ENCODE assay signal across 25 mouse cellular contexts in the genomic region with DNA sequence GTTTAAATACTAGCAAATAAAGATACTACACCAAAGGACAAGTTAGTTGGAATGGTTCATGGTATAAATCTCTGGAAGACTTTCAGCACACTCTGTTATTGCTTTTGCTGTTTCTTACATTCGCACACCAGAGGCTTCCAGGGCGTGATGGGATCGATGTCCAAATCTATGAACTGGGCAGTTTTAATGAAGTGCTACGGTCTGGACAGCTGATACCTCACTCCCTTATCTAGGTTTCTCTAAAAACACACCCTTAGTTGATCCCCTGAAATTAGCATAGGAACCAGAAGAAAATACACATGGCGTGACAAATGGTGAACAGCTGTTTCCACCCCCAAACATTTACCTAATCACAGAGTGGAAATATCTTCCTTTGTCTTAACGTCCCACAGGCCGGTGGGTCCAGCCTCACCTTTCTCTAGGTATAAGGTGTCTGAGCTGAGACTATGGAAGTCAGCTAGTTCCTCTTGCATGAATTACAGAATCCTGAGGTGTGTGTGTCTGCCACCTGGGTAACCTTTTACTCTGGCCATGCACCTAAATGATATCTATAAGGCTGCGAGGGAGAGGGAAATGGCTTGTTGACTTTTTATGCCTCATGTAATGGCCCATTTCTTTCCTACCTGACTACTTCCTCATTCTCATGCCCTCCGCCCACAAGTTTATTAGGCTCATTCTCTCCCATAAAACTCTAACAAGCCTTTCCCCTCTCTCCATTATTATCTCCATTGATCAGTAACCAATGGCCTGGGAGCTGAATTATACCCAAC. TPM values are rescaled to one million over a fixed set of nuclear protein-coding genes. Genes with fewer than 3 reads are reported as not detected.
DNase-seq lines count a peak whose midpoint lies in the region; ATAC-seq lines count a peak whose summit lies in the region.
"Had no signal": no experiment of that assay in that cellular context is flagged by ENCODE, and none has a peak within 500 bp of the region (broad histone marks: within the 10 kb centered on the region; RNA-seq: fewer than 3 reads in every experiment).

No protein-coding gene starts in this region.

- WGBS in forebrain, embryonic 14.5 days = 91% methylated on average over 9 of the region's 9 CpGs
- WGBS in forebrain, embryonic 12.5 days = 88% methylated on average over 9 of the region's 9 CpGs
- WGBS in kidney, embryonic 16.5 days = 60% methylated on average over 9 of the region's 9 CpGs

- H3K9me3 ChIP-seq in forebrain, embryonic 14.5 days (replicated peaks; ENCODE audit: control insufficient read depth, low read length) = no peaks in the 10 kb centered on the region
- H3K9me3 ChIP-seq in forebrain, embryonic 12.5 days = no peaks in the 10 kb centered on the region
- H3K9me3 ChIP-seq in kidney, embryonic 16.5 days (ENCODE audit: low read length) = no peaks in the 10 kb centered on the region
- H3K9me3 ChIP-seq: heart, embryonic 13.5 days; limb, embryonic 13.5 days; liver, embryonic 13.5 days; midbrain, embryonic 10.5 days had no signal

- H3K4me1 ChIP-seq in forebrain, embryonic 14.5 days (ENCODE audit: control insufficient read depth, insufficient read depth, low read length) = no peaks in the 10 kb centered on the region
- H3K4me1 ChIP-seq in forebrain, embryonic 12.5 days = no peaks in the 10 kb centered on the region
- 0 out of 2 replicates have a peak, but pooled peaks cover 5% of the 10 kb centered on the region for H3K4me1 ChIP-seq in kidney, embryonic 16.5 days (ENCODE audit: insufficient read depth, low read length)
- H3K4me1 ChIP-seq: heart, embryonic 13.5 days; limb, embryonic 13.5 days; liver, embryonic 13.5 days; midbrain, embryonic 10.5 days had no signal

- ATAC-seq in forebrain, embryonic 14.5 days = peak; percentile 12; the same call in 1 of the 2 replicates
- ATAC-seq in forebrain, embryonic 12.5 days (ENCODE audit: low FRiP score) = no peak
- peak; percentile 61; the same call in 1 of the 2 replicates for ATAC-seq in kidney, embryonic 16.5 days (ENCODE audit: low FRiP score, low TSS enrichment)
- ATAC-seq in granulocyte monocyte progenitor cell, adult 5-6 weeks (replicated peaks; ENCODE audit: poor library complexity, severe bottlenecking) = 0 out of 2 replicates have a peak, but pooled peaks have one; percentile 21
- ATAC-seq in neutrophil, adult 5-6 weeks (ENCODE audit: extremely low read depth, insufficient number of reproducible peaks, low FRiP score, poor library complexity, severe bottlenecking) = peak; percentile 61; the same call in 1 of the 2 replicates
- ATAC-seq: hindbrain, postnatal 0 days had no signal

- H3K36me3 ChIP-seq in forebrain, embryonic 14.5 days (ENCODE audit: control insufficient read depth, insufficient read depth, low read length) = no peaks in the 10 kb centered on the region
- H3K36me3 ChIP-seq in forebrain, embryonic 12.5 days (replicated peaks) = no peaks in the 10 kb centered on the region
- H3K36me3 ChIP-seq in kidney, embryonic 16.5 days (ENCODE audit: insufficient read depth, low read length) = no peaks in the 10 kb centered on the region
- H3K36me3 ChIP-seq: heart, embryonic 13.5 days; limb, embryonic 13.5 days; liver, embryonic 13.5 days; midbrain, embryonic 10.5 days had no signal

- H3K4me3 ChIP-seq in forebrain, embryonic 14.5 days (ENCODE audit: low read depth, low read length) = no peak overlapping the region
- no peak overlapping the region for H3K4me3 ChIP-seq in forebrain, embryonic 12.5 days (replicated peaks)
- H3K4me3 ChIP-seq in kidney, embryonic 16.5 days (ENCODE audit: low read length) = no peak overlapping the region
- H3K4me3 ChIP-seq: gastrocnemius, adult 2 months; heart, embryonic 13.5 days; layer of hippocampus, adult 2 months; limb, embryonic 13.5 days; liver, embryonic 13.5 days; midbrain, embryonic 10.5 days had no signal

- no peak overlapping the region for H3K9ac ChIP-seq in forebrain, embryonic 14.5 days (ENCODE audit: low read length)
- no peak overlapping the region for H3K9ac ChIP-seq in forebrain, embryonic 12.5 days
- no peak overlapping the region for H3K9ac ChIP-seq in kidney, embryonic 16.5 days (replicated peaks; ENCODE audit: low read length)
- H3K9ac ChIP-seq: heart, embryonic 13.5 days; limb, embryonic 13.5 days; liver, embryonic 13.5 days; lung, embryonic 14.5 days had no signal

- H3K4me2 ChIP-seq in forebrain, embryonic 14.5 days (ENCODE audit: low read length) = no peak overlapping the region
- no peak overlapping the region for H3K4me2 ChIP-seq in forebrain, embryonic 12.5 days
- no peak overlapping the region for H3K4me2 ChIP-seq in kidney, embryonic 16.5 days (replicated peaks; ENCODE audit: low read depth, low read length)
- H3K4me2 ChIP-seq: heart, embryonic 13.5 days; limb, embryonic 13.5 days; liver, embryonic 13.5 days; lung, embryonic 14.5 days had no signal

- H3K27me3 ChIP-seq in forebrain, embryonic 14.5 days (replicated peaks; ENCODE audit: control insufficient read depth, insufficient read depth, low read length) = no peaks in the 10 kb centered on the region
- H3K27me3 ChIP-seq in forebrain, embryonic 12.5 days = no peaks in the 10 kb centered on the region
- no peaks in the 10 kb centered on the region for H3K27me3 ChIP-seq in kidney, embryonic 16.5 days (ENCODE audit: insufficient read depth, low read length)
- H3K27me3 ChIP-seq: CH12.LX; heart, embryonic 13.5 days; limb, embryonic 13.5 days; liver, embryonic 13.5 days had no signal

- no peak for DNase-seq in forebrain, embryonic 14.5 days (ENCODE audit: low spot score)
- no peak for DNase-seq in kidney, postnatal 14 days
- DNase-seq in adrenal gland, adult (ENCODE audit: inconsistent age in 2 of 2, low spot score in 1 of 2) = no peak
- no peak for DNase-seq in thymus, postnatal 36 days
- DNase-seq: adrenal gland, adult 8-10 months; cerebellum, adult 8-10 months; gastrocnemius, adult 2 months; heart, postnatal 4 days; kidney, adult 9 months; layer of hippocampus, postnatal 36 days; liver, embryonic 13.5 days; right cerebral cortex, postnatal 4 days; thymus, postnatal 25 days had no signal

- H3K27ac ChIP-seq in forebrain, embryonic 14.5 days (ENCODE audit: low read depth, low read length) = no peak overlapping the region
- no peak overlapping the region for H3K27ac ChIP-seq in forebrain, embryonic 12.5 days
- peak overlapping the region; percentile 31; the same call in 1 of the 2 replicates for H3K27ac ChIP-seq in kidney, embryonic 16.5 days (ENCODE audit: low read length)
- H3K27ac ChIP-seq: gastrocnemius, adult 2 months; heart, embryonic 13.5 days; hindbrain, postnatal 0 days; layer of hippocampus, adult 2 months; limb, embryonic 13.5 days; liver, embryonic 13.5 days; midbrain, embryonic 10.5 days had no signal

RNA-seq across cellular contexts. Expression of gene Snx13, which starts 30.3 kb away (rescaled TPM):
- 27.8 and 38.2 TPM in 2 replicates for polyA plus RNA-seq in forebrain, embryonic 14.5 days (2014; fragmentation: Nextera tagmentation; extraction: Ambion mirVana)
- 22.5 and 24.4 TPM in 2 replicates for polyA plus RNA-seq in forebrain, embryonic 12.5 days (2016; fragmentation: Nextera tagmentation; extraction: Ambion mirVana)
- 27.0 and 27.5 TPM in 2 replicates for polyA plus RNA-seq in kidney, embryonic 16.5 days (2015; fragmentation: Nextera tagmentation; extraction: Ambion mirVana)
- total RNA-seq in granulocyte monocyte progenitor cell, adult 5-6 weeks (2014; fragmentation: Nextera tagmentation) = 14.4 and 15.6 TPM in 2 replicates
- 26.5 and 30.5 TPM in 2 replicates for total RNA-seq in granulocyte monocyte progenitor cell, adult 5-6 weeks (2017)
- total RNA-seq in neutrophil, adult 5-6 weeks (2017) = 50.0 and 65.9 TPM in 2 replicates

RNA-seq across cellular contexts. Expression of gene Prps1l1, which starts 32.1 kb away (rescaled TPM):
- not detected in 2 replicates for polyA plus RNA-seq in forebrain, embryonic 14.5 days (2014; fragmentation: Nextera tagmentation; extraction: Ambion mirVana)
- not detected in 2 replicates for polyA plus RNA-seq in forebrain, embryonic 12.5 days (2016; fragmentation: Nextera tagmentation; extraction: Ambion mirVana)
- polyA plus RNA-seq in kidney, embryonic 16.5 days (2015; fragmentation: Nextera tagmentation; extraction: Ambion mirVana) = not detected in 2 replicates
- not detected in 2 replicates for total RNA-seq in granulocyte monocyte progenitor cell, adult 5-6 weeks (2014; fragmentation: Nextera tagmentation)
- 0.05 and 0.95 TPM in 2 replicates for total RNA-seq in granulocyte monocyte progenitor cell, adult 5-6 weeks (2017)
- total RNA-seq in neutrophil, adult 5-6 weeks (2017) = 6.4 and 7.9 TPM in 2 replicates
- total RNA-seq: adrenal gland, adult 8-10 months; CH12.LX; gastrocnemius, adult 2 months; heart, postnatal 4 days; hindbrain, postnatal 0 days; layer of hippocampus, adult 2 months; layer of hippocampus, postnatal 36 days; left cerebral cortex, postnatal 14 days had no signal
- polyA plus RNA-seq: heart, embryonic 13.5 days; hindbrain, postnatal 0 days; limb, embryonic 13.5 days; lung, embryonic 14.5 days; midbrain, embryonic 10.5 days had no signal
